Comparison of ENCODE assay signal across 9 mouse cellular contexts in the genomic region with DNA sequence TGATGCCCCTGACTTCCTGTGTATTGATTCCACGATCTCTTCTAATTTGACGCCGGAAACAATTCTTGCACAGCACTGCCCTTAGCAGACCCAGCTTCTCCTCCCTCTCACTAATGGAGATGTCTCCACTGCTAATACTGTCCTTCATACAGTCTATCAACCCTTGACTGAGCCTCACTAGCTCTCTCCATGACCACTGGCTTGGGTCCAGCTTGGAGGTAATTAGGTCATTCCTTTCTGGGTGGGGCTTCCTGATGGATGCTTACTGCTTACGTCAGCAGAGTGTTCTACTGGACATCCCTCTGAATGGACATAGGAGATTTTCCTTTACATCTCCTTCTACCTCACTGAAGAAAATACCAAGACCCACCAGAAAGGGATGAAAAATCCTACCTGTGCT.
"Had no signal": no experiment of that assay in that cellular context is flagged by ENCODE, and none has a peak within 500 bp of the region (broad histone marks: within the 10 kb centered on the region; RNA-seq: fewer than 3 reads in every experiment).

No protein-coding gene starts in this region.

- DNase-seq: lung, embryonic 14.5 days; midbrain, embryonic 14.5 days; right cerebral cortex, adult 18-20 months; right cerebral cortex, postnatal 25 days; right cerebral cortex, postnatal 4 days; spleen, adult 18-20 months; thymus, adult 18-20 months; thymus, postnatal 14 days; thymus, postnatal 36 days had no signal
